Mouse (Mus musculus): ENCODE measurements around the gene Atxn2. TPM values are rescaled to one million over a fixed set of nuclear protein-coding genes. Genes with fewer than 3 reads are reported as not detected.
A peak's percentile ranks its signal among the peaks of the same experiment; 100 is the strongest.
"Not testable (repeated sequence)": the region's sequence is repeated elsewhere in the genome, so short reads cannot be mapped to it uniquely, and the experiment has no call there.

Atxn2 gene
- polyA plus RNA-seq, 1 experiment from 2014 or later = 31.6 TPM

DNA sequence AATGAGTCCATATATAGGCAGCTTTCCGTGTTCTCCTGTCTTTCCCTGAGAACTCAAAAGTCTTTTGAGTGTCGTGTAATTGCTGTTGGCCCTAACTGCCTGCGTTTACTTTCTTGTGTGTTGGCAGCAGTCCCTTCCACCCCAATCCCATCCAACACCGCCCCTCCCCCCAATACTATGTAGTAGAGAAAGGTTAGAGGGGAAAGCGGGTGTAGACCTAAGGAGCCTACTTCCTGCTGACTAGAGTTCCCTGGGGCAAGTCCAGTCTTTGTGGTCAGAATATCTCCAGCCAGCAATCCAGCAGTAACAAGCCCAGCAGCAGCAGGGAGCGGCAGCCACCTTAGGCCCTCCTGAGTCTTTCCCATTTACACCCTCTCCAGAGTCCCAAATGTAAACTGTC, 42.7 kb upstream of the Atxn2 start:
- ATAC-seq (no peak), DNase-seq (no peak)
- Histone ChIP-seq H3K27ac (ENCODE audit: low read depth) (no peak overlapping the region), H3K4me3 (ENCODE audit: low read depth, low read length) (no peak overlapping the region), H3K9ac (replicated peaks) (no peak overlapping the region), H3K9me3 (ENCODE audit: low read length) (no peaks in the 10 kb centered on the region), H3K36me3 (replicated peaks; ENCODE audit: insufficient read depth, low read length) (peaks cover 63% of the 10 kb centered on the region), H3K4me1 (ENCODE audit: insufficient read depth) (peaks cover 7% of the 10 kb centered on the region), H3K4me2 (ENCODE audit: low read depth, low read length) (no peak overlapping the region), H3K27me3 (ENCODE audit: insufficient read depth, low read length) (no peaks in the 10 kb centered on the region)
- 74% methylated on average over 6 of the region's 6 CpGs for WGBS (ENCODE audit: insufficient replicate concordance)
- TF ChIP-seq EP300 (IDR thresholded peaks at IDR 0.05; ENCODE audit: low read depth) = no peak
- TF ChIP-seq CTCF (IDR thresholded peaks at IDR 0.05; ENCODE audit: low read depth) = no peak

DNA sequence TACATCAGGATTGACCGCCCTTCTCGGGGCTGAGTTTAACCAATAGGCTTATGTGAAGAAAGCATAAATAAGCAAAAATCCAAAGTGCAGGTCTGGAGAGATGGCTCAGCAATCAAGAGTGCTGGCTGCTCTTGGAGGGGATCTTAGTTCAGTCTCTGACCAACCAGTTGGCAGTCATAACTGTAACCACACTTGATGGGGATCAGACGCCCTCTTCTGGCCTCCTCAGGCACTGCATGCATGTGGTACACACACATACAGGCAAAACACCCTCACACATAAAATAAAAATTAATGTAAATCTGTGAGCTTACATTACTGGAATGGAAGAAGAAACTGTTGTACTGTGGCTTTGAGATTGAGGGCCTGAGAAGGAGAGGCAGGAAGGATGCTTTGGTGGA, 40.7 kb upstream of the Atxn2 start:
- no peak overlapping the region for H3K4me2 ChIP-seq (ENCODE audit: low read depth, low read length)
- no peaks in the 10 kb centered on the region for H3K9me3 ChIP-seq (ENCODE audit: low read length)
- TF ChIP-seq EP300 (IDR thresholded peaks at IDR 0.05; ENCODE audit: low read depth) (no peak), CTCF (IDR thresholded peaks at IDR 0.05; ENCODE audit: low read depth) (peak; percentile 78)
- H3K27me3 ChIP-seq (ENCODE audit: insufficient read depth, low read length) = no peaks in the 10 kb centered on the region
- peaks cover 63% of the 10 kb centered on the region for H3K36me3 ChIP-seq (replicated peaks; ENCODE audit: insufficient read depth, low read length)
- ATAC-seq (peak; percentile 39; the same call in 1 of the 2 replicates), DNase-seq (peak; percentile 63)
- 78% methylated on average over 3 of the region's 3 CpGs for WGBS (ENCODE audit: insufficient replicate concordance)
- no peak overlapping the region for H3K27ac ChIP-seq (ENCODE audit: low read depth)
- H3K4me1 ChIP-seq (ENCODE audit: insufficient read depth) = peaks cover 7% of the 10 kb centered on the region
- no peak overlapping the region for H3K9ac ChIP-seq (replicated peaks)
- no peak overlapping the region for H3K4me3 ChIP-seq (ENCODE audit: low read depth, low read length)

DNA sequence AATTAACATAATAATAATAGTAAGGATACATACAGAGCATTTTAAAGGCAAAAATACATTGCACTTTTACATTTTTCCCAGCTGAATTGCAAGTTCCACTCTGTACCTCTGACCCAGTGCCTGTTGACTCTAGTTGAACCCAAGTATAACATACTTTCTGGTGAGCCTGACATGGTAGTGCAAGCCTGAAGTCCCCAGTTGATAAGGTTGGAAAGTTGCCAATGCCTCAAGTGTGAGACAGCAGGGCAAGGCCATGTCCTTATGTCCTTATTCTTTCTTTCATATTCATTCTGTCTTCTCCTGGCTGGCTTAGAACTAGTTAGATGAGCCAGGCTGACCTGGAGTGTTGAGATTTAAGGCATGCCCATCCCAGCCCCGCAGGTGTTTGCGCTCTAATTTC, 28.9 kb upstream of the Atxn2 start:
- TF ChIP-seq CTCF (IDR thresholded peaks at IDR 0.05; ENCODE audit: low read depth) (no peak), EP300 (IDR thresholded peaks at IDR 0.05; ENCODE audit: low read depth) (no peak)
- Histone ChIP-seq H3K4me1 (ENCODE audit: insufficient read depth) (peaks cover 8% of the 10 kb centered on the region; the same call in 1 of the 2 replicates), H3K27me3 (ENCODE audit: insufficient read depth, low read length) (no peaks in the 10 kb centered on the region), H3K4me2 (ENCODE audit: low read depth, low read length) (no peak overlapping the region), H3K27ac (ENCODE audit: low read depth) (no peak overlapping the region), H3K36me3 (replicated peaks; ENCODE audit: insufficient read depth, low read length) (peaks cover 82% of the 10 kb centered on the region), H3K4me3 (ENCODE audit: low read depth, low read length) (no peak overlapping the region), H3K9me3 (ENCODE audit: low read length) (no peaks in the 10 kb centered on the region), H3K9ac (replicated peaks) (no peak overlapping the region)
- ATAC-seq (no peak), DNase-seq (no peak)
- WGBS (ENCODE audit: insufficient replicate concordance) = 89% methylated on average over 2 of the region's 2 CpGs

DNA sequence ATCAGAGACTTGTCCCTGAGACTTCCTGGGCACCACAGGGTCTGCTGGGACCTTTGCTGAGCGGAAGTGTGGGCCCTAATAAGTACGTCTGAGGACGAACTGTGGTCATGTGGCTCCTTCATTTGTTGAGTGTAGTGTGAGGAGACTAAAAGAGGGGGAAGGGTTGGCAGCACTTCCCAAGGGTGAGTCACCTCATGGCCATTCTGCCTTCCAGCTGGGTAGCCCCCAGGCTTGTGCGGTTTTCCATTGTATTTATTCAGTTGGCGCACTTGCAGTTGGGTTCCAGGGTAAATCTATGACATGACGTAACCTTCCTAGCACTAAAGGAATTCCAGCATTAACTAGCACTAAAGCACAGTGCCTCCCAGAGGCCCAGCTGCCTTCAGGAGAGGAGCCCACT, 25.6 kb upstream of the Atxn2 start:
- Histone ChIP-seq H3K27ac (ENCODE audit: low read depth) (peak overlapping the region; percentile 84), H3K9me3 (ENCODE audit: low read length) (no peaks in the 10 kb centered on the region), H3K4me1 (ENCODE audit: insufficient read depth) (peaks cover 13% of the 10 kb centered on the region), H3K9ac (replicated peaks) (no peak overlapping the region), H3K4me3 (ENCODE audit: low read depth, low read length) (no peak overlapping the region), H3K36me3 (replicated peaks; ENCODE audit: insufficient read depth, low read length) (peaks cover 53% of the 10 kb centered on the region), H3K4me2 (ENCODE audit: low read depth, low read length) (no peak overlapping the region), H3K27me3 (ENCODE audit: insufficient read depth, low read length) (no peaks in the 10 kb centered on the region)
- no peak for DNase-seq
- 87% methylated on average over 6 of the region's 6 CpGs for WGBS (ENCODE audit: insufficient replicate concordance)
- TF ChIP-seq CTCF (IDR thresholded peaks at IDR 0.05; ENCODE audit: low read depth) (no peak), EP300 (IDR thresholded peaks at IDR 0.05; ENCODE audit: low read depth) (no peak)
- peak; percentile 32; the same call in 1 of the 2 replicates for ATAC-seq

DNA sequence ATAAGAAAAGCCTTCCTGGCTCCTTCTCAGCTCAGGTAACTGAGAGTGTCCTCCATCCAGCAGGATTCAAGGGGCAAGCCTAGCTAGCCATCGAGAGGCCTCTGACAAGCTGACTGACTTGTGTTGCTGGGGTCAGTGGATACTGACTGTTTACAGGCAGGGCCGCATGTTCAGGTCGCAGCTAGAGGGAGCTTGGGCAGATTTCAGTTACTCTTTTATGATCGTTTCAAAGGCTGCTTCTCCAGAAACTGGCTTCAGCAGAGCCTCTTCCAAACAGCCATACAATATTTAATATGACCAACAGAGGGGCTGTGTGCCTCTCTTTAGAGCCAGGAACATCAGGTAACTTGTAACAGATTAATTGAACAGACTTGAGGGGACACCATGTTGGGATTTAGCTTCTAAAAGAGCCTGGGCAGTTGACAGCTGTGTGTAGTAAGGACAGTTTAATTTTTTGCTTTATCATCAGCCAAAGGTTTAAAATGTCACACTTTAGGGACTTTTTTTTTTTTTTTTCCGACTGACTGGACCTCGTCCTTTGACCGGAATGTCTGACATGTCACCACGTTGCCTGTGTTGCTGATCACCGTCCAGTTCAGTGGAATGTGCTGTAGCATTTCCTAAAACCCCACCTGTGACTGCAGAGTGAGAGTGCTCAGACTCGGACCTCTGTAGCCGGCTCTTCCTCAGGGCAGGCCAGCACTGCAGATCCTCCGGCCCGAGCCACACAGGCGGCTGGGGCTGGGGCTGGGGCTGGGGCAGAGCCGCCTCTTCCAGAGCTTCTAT, 24.8 kb upstream of the Atxn2 start:
- H3K9me3 ChIP-seq (ENCODE audit: low read length) = no peaks in the 10 kb centered on the region
- peak overlapping the region; percentile 84 for H3K27ac ChIP-seq (ENCODE audit: low read depth)
- H3K4me2 ChIP-seq (ENCODE audit: low read depth, low read length) = no peak overlapping the region
- H3K4me1 ChIP-seq (ENCODE audit: insufficient read depth) = peaks cover 15% of the 10 kb centered on the region
- no peak overlapping the region for H3K9ac ChIP-seq (replicated peaks)
- peak; percentile 40 for ATAC-seq
- H3K4me3 ChIP-seq (ENCODE audit: low read depth, low read length) = no peak overlapping the region
- TF ChIP-seq EP300 (IDR thresholded peaks at IDR 0.05; ENCODE audit: low read depth) (peak; percentile 67; the same call in 1 of the 2 replicates), CTCF (IDR thresholded peaks at IDR 0.05; ENCODE audit: low read depth) (peak; percentile 37)
- no peak for DNase-seq
- no peaks in the 10 kb centered on the region for H3K27me3 ChIP-seq (ENCODE audit: insufficient read depth, low read length)
- H3K36me3 ChIP-seq (replicated peaks; ENCODE audit: insufficient read depth, low read length) = peaks cover 45% of the 10 kb centered on the region
- WGBS (ENCODE audit: insufficient replicate concordance) = 65% methylated on average over 15 of the region's 15 CpGs

DNA sequence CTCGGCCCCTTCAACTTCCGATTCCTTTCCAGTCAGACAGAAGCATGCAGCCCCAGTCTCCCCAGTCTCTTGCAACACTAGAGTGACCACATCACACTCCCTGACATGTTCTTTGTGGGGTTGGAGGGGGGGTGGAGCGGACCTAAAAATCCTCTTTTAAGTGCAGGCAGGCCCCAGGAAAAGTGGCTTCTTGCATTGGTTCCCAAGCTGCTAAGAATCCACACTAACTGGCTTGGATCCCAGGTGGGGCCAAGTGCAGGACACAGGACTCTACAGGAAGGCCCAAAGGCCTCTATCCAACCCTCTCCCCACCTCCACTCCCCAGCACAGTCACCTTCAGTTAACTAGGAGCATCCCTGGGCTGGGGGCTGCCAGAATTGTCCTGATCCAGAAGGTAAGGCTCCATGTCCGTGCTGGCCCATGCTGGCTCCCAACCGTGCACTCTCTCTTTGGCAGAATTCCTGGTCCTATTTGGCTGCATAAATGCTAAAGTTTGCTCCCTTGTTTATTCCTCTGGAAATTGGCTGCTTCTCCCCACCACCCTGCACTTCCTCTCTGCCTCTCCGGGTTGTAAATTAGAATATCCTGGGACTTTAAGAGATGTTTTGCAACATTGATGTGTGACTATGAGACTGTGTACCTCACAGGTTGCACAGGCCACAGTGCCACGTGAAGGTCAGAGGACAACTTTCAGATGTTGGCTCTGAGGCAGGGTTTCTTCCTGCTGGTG, 20.5 kb upstream of the Atxn2 start:
- Histone ChIP-seq H3K9me3 (ENCODE audit: low read length) (no peaks in the 10 kb centered on the region), H3K27ac (ENCODE audit: low read depth) (peak overlapping the region; percentile 96), H3K4me3 (ENCODE audit: low read depth, low read length) (no peak overlapping the region), H3K4me2 (ENCODE audit: low read depth, low read length) (peak overlapping the region; percentile 50), H3K27me3 (ENCODE audit: insufficient read depth, low read length) (no peaks in the 10 kb centered on the region), H3K9ac (replicated peaks) (peak overlapping the region; percentile 57), H3K36me3 (replicated peaks; ENCODE audit: insufficient read depth, low read length) (peaks cover 10% of the 10 kb centered on the region; the same call in 1 of the 2 replicates), H3K4me1 (ENCODE audit: insufficient read depth) (peaks cover 15% of the 10 kb centered on the region)
- peak; percentile 64 for DNase-seq
- peak; percentile 85 for ATAC-seq
- WGBS (ENCODE audit: insufficient replicate concordance) = 51% methylated on average over 7 of the region's 7 CpGs
- no peak for TF ChIP-seq CTCF (IDR thresholded peaks at IDR 0.05; ENCODE audit: low read depth)
- TF ChIP-seq EP300 (IDR thresholded peaks at IDR 0.05; ENCODE audit: low read depth) = peak; percentile 84

DNA sequence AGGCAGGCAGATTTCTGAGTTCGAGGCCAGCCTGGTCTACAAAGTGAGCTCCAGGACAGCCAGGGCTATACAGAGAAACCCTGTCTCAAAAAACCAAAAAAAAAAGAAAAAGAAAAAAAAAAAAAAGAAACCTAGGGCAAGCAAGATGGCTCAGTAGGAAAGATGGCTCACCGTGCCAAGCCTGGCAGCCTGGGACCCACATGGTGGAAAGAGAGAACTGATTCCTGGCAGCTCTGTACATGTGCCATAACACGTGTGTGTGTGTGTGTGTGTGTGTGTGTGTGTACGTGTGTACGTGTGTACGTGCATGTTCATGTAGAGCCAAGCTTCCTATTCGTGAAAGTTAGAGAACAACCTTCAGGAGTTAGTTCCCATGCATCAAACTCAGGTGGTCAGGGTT, 19.7 kb upstream of the Atxn2 start:
- not testable (repeated sequence) for H3K9ac ChIP-seq (replicated peaks); H3K9me3 ChIP-seq (ENCODE audit: low read length); H3K4me3 ChIP-seq (ENCODE audit: low read depth, low read length); H3K27me3 ChIP-seq (ENCODE audit: insufficient read depth, low read length); H3K4me2 ChIP-seq (ENCODE audit: low read depth, low read length); DNase-seq; H3K36me3 ChIP-seq (replicated peaks; ENCODE audit: insufficient read depth, low read length); ATAC-seq
- 80% methylated on average over 7 of the region's 7 CpGs for WGBS (ENCODE audit: insufficient replicate concordance)
- peak overlapping the region; percentile 96 for H3K27ac ChIP-seq (ENCODE audit: low read depth)
- H3K4me1 ChIP-seq (ENCODE audit: insufficient read depth) = peaks cover 11% of the 10 kb centered on the region

All from liver, postnatal 0 days (tissue).